Mouse (Mus musculus): ENCODE measurements around the gene Ispd. TPM values are rescaled to one million over a fixed set of nuclear protein-coding genes. Genes with fewer than 3 reads are reported as not detected.

Ispd gene
- total RNA-seq, 2 experiments from 2014 or later = 3.2 to 4.2 TPM

GRCm38 (mm10) chr12:36713866-36714662 lies 332.8 kb downstream of the Ispd start:
- no peak for DNase-seq

- no peak for DNase-seq
Observed at GRCm38 (mm10) chr12:36717526-36717925, 336.3 kb downstream of the Ispd start.

GRCm38 (mm10) chr12:36718417-36718816 lies 337.2 kb downstream of the Ispd start:
- DNase-seq = no peak

- no peak for DNase-seq
Observed at GRCm38 (mm10) chr12:36719074-36719473, 337.8 kb downstream of the Ispd start.

GRCm38 (mm10) chr12:36720779-36721178 lies 339.5 kb downstream of the Ispd start:
- DNase-seq = no peak

GRCm38 (mm10) chr12:36721223-36721622 lies 340.0 kb downstream of the Ispd start:
- DNase-seq = peak; percentile 21

GRCm38 (mm10) chr12:36722754-36723153 lies 341.5 kb downstream of the Ispd start:
- no peak for DNase-seq

GRCm38 (mm10) chr12:36723302-36723701 lies 342.1 kb downstream of the Ispd start:
- DNase-seq = no peak

- no peak for DNase-seq
Observed at GRCm38 (mm10) chr12:36724297-36724696, 343.0 kb downstream of the Ispd start.

GRCm38 (mm10) chr12:36725250-36725649 lies 344.0 kb downstream of the Ispd start:
- no peak for DNase-seq

- DNase-seq = no peak
Observed at GRCm38 (mm10) chr12:36726026-36726425, 344.8 kb downstream of the Ispd start.

GRCm38 (mm10) chr12:36733673-36734371 lies 352.6 kb downstream of the Ispd start:
- no peak for DNase-seq

Other genes starting within 250 kb of the Ispd start
- 1 to 10 TPM; 6.3 to 6.4 TPM for gene Ankmy2, start 224.3 kb upstream of the Ispd start, total RNA-seq (2021)
- gene Bzw2, start 223.4 kb upstream of the Ispd start, total RNA-seq (2021) = 100 to 1,000 TPM in 1 of 2 experiments, 10 to 100 TPM in 1; 83.3 to 127 TPM
- gene Lrrc72, start 128.1 kb upstream of the Ispd start, total RNA-seq (2021) = not detected
- gene Sostdc1, start 67.3 kb upstream of the Ispd start, total RNA-seq (2021) = under 1 TPM; 0.26 to 0.43 TPM
- gene D630036H23Rik, start 731 bp downstream of the Ispd start, total RNA-seq (2021) = under 1 TPM; 0.79 to 0.88 TPM

Data from gastrocnemius, postnatal 25 days (tissue).